Mouse (Mus musculus) embryonic fibroblast, embryonic 13.5 days (primary cell): ENCODE measurements around the gene B230219D22Rik. TPM values are rescaled to one million over a fixed set of nuclear protein-coding genes. Genes with fewer than 3 reads are reported as not detected.
A peak's percentile ranks its signal among the peaks of the same experiment; 100 is the strongest.
"Not testable (repeated sequence)": the region's sequence is repeated elsewhere in the genome, so short reads cannot be mapped to it uniquely, and the experiment has no call there.

Experiments used
- H3K27ac ChIP-seq: 2 replicates; pipeline ENCODE4 v1.5.1; 2012; ENCODE audit warnings: low read length, control low read depth, inconsistent platforms; ENCODE audit not compliant: insufficient read depth
- H3K4me1 ChIP-seq: 2 replicates; pipeline ENCODE4 v1.6.1; 2011; ENCODE audit warnings: low read length; ENCODE audit not compliant: control insufficient read depth, insufficient read depth
- H3K4me3 ChIP-seq: 2 replicates; pipeline ENCODE4 v1.5.1; 2011; ENCODE audit warnings: mild to moderate bottlenecking, control low read depth, low read length; ENCODE audit not compliant: insufficient read depth
- CTCF ChIP-seq: IDR thresholded peaks from 2 replicates; pipeline ENCODE4 v1.5.1; 2011; ENCODE audit warnings: mild to moderate bottlenecking, control low read depth, low read length, moderate library complexity, borderline replicate concordance; ENCODE audit not compliant: insufficient read depth
- POLR2A ChIP-seq: IDR thresholded peaks from 2 replicates; pipeline ENCODE4 v1.6.1; 2011; ENCODE audit warnings: low read depth, mild to moderate bottlenecking, control low read depth, low read length, moderate library complexity
- polyA plus RNA-seq: library from polyadenylated mRNA; stranded (reverse); fragments of >200 nt; gene quantifications from 2 replicates; pipeline ENCODE4 v1.2.4, GENCODE M21; 2011; ENCODE audit warnings: low read depth; ENCODE audit not compliant: missing spikeins, insufficient read length

The B230219D22Rik gene
- polyA plus RNA-seq, 1 experiment, result 96.3 TPM

DNA sequence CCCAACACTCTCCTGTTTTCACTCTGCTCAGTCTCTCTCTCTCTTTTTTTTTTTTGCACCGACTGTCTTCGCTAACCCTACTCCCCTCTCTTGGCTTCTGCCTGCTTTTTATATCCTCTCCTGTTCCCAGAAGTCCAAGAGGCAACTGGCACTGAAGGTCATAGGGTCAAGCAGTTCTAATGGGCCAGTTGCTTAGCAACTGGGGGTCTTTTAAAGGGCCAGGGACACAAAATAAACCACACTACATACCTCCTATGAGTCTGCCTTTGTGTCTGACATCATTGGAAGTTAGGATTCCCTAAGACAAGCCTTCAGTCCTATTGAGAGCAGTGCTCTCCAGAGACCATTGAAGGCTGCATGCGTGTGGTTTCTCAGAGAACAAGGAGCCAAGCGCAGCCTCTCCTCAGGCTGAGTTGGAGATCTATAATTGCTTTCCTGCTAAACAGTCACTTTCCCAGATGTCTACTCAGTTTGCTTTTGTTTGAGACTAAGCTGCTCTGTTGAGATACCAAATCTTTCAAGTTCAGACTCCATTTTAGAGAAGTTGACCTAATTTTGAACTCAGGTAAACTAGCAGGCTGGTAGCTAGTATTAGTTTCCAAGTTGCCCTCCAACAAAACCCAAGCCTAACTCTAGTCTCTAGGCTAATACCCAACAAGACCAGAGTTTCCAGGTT lies 4.9 kb upstream of the B230219D22Rik start:
- no peak for TF ChIP-seq CTCF
- no peak for TF ChIP-seq POLR2A
- Histone ChIP-seq H3K27ac (no peak overlapping the region), H3K4me3 (no peak overlapping the region), H3K4me1 (no peaks in the 10 kb centered on the region)

DNA sequence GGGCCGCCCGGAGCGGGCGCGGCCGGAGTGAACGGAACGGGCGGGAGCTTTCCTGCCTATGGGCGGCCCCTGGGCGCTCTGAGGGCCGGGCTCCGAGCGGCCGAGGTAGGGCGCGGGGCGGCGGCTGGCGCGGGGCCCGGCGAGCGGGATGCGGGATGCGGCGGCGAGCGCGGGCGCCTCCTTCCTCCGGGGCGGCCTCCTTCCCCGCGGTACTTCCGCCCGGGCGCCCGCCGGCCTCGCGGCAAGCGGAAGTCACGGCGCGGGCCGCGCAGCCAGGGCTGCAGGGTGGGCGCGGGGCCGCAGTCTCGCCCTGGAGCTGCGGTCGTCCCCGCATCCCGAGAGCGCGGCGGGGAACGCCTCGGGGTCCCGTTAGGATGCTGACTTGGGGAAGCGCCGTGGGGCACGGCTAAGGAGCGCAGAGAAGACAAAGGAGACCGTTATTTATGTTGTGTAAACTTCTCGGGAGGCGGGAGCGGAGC lies 358 bp downstream of the B230219D22Rik start:
- Histone ChIP-seq H3K4me3 (peak overlapping the region; percentile 84), H3K27ac (peak overlapping the region; percentile 86), H3K4me1 (no peaks in the 10 kb centered on the region)
- no peak for TF ChIP-seq POLR2A
- no peak for TF ChIP-seq CTCF

GRCm38 (mm10) chr13:55694110-55694509 lies 1.2 kb downstream of the B230219D22Rik start:
- TF ChIP-seq POLR2A (peak; percentile 22; the same call in 1 of the 2 replicates), CTCF (no peak)
- Histone ChIP-seq H3K27ac (peak overlapping the region; percentile 86), H3K4me1 (no peaks in the 10 kb centered on the region), H3K4me3 (peak overlapping the region; percentile 84)

GRCm38 (mm10) chr13:55695989-55696388 lies 3.1 kb downstream of the B230219D22Rik start:
- not testable (repeated sequence) for H3K4me1 ChIP-seq, H3K4me3 ChIP-seq, H3K27ac ChIP-seq

- TF ChIP-seq POLR2A (no peak), CTCF (no peak)
- Histone ChIP-seq H3K4me3 (no peak overlapping the region), H3K27ac (no peak overlapping the region), H3K4me1 (no peaks in the 10 kb centered on the region)
Measured at GRCm38 (mm10) chr13:55704301-55704700, 11.4 kb downstream of the B230219D22Rik start.

DNA sequence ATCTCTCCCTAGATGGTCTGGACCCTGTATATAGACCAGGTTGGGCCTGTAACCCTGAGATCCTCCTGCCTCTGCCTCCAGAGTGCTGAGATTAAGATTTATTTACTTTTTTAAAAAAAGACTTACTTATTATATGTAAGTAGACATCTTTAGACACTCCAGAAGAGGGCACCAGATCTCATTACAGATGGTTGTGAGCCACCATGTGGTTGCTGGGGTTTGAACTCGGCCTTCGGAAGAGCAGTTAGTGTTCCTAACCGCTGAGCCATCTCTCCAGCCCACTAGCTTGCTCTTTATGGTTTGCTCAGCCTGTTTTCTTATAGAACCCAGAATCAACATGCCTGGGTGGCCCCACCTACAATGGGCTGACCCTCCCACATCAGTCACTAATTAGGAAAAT lies 19.9 kb downstream of the B230219D22Rik start:
- TF ChIP-seq CTCF (no peak), POLR2A (no peak)
- Histone ChIP-seq H3K27ac (no peak overlapping the region), H3K4me1 (0 out of 2 replicates have a peak, but pooled peaks cover 7% of the 10 kb centered on the region), H3K4me3 (no peak overlapping the region)

DNA sequence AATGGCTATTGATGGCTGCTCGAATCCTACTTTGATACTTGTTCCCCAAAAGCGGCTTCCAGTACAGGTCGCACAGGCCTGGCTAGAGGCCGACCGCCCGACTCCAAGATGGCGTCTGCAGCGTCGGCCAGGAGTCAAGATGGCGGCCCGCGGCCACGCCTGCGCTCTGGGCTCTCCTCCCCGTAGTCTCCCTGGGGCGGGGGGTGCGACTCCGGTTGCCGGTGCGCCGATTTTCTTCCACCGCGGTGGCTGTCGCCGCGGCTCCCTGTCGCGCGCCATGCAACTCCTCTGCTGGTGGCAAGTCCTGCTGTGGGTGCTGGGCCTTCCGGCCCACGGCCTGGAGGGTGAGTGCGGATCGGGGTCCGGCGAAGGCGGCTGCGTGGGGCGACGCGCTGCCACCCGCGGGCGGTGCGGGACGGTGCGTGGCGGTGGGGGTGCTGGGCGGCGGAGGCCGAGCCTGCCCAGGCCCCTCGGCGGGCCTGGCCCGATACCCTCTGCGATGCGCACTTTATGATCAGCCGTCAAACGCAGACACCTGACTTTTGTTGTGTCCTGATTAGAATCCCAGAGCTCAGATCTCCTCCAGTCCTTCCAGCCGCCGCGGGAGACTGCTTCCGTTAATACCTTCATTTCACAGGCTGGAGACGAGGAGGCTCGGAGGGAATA lies 21.7 kb downstream of the B230219D22Rik start, which contains the start of gene Txndc15:
Gene Txndc15, plus strand, starts transcription at position 150 of the 666 bp plus-strand sequence.
- Histone ChIP-seq H3K4me1 (0 out of 2 replicates have a peak, but pooled peaks cover 7% of the 10 kb centered on the region), H3K4me3 (peak within 1 kb of the TSS; percentile 90), H3K27ac (peak within 1 kb of the TSS; percentile 49)
- peak; percentile 62 for TF ChIP-seq POLR2A
- no peak for TF ChIP-seq CTCF

DNA sequence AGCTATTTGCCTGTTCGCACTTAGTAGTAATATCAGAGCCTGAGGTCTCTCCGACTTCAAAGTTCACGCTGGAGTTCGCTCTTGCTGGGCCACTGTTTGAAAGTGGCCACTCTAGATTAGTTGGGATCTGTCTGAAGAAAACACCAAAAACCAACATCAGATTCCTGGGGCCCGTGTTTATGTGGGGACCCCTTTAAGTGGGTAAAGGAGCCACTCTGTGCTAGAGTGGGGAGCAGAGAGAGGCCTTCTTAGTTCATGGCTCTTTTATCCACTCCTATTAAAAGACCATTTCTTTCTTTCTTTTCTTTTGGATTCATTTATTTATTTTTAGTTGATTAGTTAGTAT lies 22.2 kb downstream of the B230219D22Rik start:
- Histone ChIP-seq H3K4me1 (0 out of 2 replicates have a peak, but pooled peaks cover 7% of the 10 kb centered on the region), H3K4me3 (peak overlapping the region; percentile 90), H3K27ac (peak overlapping the region; percentile 49)
- TF ChIP-seq POLR2A (no peak), CTCF (no peak)

GRCm38 (mm10) chr13:55715908-55716510 lies 23.1 kb downstream of the B230219D22Rik start:
- Histone ChIP-seq H3K4me1 (0 out of 2 replicates have a peak, but pooled peaks cover 7% of the 10 kb centered on the region), H3K4me3 (no peak overlapping the region), H3K27ac (no peak overlapping the region)
- TF ChIP-seq CTCF, result no peak
- no peak for TF ChIP-seq POLR2A

DNA sequence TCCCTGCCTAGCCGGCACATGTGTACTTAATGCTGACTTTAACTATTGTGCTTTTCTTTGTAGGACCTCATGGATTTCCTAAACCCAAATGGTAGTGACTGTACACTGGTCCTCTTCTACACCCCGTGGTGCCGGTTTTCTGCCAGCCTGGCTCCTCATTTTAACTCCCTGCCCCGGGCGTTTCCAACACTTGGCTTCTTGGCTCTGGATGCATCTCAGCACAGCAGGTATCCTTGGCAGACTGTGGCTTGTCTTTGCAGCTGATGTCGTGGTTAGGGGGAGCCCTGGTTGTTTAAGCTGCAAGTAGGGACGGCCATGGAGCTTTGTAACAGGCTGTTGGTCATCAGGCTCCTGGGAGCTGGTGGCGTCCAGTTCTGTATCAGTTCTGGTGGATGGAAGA lies 28.6 kb downstream of the B230219D22Rik start:
- Histone ChIP-seq H3K4me1 (0 out of 2 replicates have a peak, but pooled peaks cover 3% of the 10 kb centered on the region), H3K4me3 (no peak overlapping the region), H3K27ac (no peak overlapping the region)
- no peak for TF ChIP-seq CTCF
- no peak for TF ChIP-seq POLR2A
